In the genomic region with DNA sequence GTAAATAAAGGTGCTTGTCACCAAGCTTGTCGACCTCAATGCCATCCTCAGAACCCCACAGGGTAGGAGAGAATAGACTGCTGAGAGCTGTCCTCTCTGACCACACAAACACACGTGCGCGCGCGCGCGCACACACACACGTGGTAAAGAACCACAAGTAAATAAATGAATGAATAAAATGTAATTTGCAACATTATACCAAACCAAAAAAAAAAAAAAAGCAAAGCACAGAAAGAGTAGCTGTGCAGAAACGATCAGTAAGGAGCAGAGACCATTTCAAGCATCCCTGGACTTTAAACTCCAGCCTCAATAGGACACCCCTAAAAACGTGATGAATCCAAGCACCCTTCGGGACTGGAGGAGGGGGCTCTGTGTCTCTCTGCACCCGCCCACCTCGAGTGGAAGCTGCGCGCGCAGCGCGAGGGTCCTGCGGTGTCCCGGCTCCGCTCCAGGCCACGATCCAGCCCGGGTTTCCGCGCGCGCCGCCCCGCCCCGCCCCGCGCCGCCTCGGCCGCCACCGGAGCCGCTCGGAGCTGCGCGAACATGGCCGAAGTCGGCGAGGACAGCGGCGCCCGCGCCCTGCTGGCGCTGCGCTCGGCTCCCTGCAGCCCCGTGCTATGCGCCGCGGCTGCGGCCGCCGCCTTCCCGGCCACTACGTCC, we compare ENCODE assay signal across 8 mouse cellular contexts. TPM values are rescaled to one million over a fixed set of nuclear protein-coding genes. Genes with fewer than 3 reads are reported as not detected.
A peak's percentile ranks its signal among the peaks of the same experiment; 100 is the strongest.
DNase-seq lines count a peak whose midpoint lies in the region; ATAC-seq and TF ChIP-seq lines count a peak whose summit lies in the region.

TSS of gene Foxk1 (plus strand) at position 517 of the 660 bp plus-strand sequence.

- 0 out of 2 replicates have a peak, but pooled peaks cover 8% of the 10 kb centered on the region for H3K36me3 ChIP-seq in embryonic facial prominence, embryonic 14.5 days (ENCODE audit: control insufficient read depth, insufficient read depth, low read length)
- peaks cover 16% of the 10 kb centered on the region; the same call in 1 of the 2 replicates for H3K36me3 ChIP-seq in limb, embryonic 12.5 days
- no peaks in the 10 kb centered on the region for H3K36me3 ChIP-seq in midbrain, embryonic 14.5 days (ENCODE audit: control insufficient read depth, insufficient read depth, low read length)

- DNase-seq in A20 (ENCODE audit: low read depth, low spot score) = peak; percentile 93
- peak; percentile 95 for DNase-seq in embryonic facial prominence, embryonic 14.5 days (ENCODE audit: low spot score)
- peak; percentile 93 for DNase-seq in heart, adult 8-10 months (ENCODE audit: low spot score)
- peak; percentile 86 to 93 for DNase-seq in kidney, adult 8-10 months
- peak; percentile 98 for DNase-seq in midbrain, embryonic 14.5 days
- peak; percentile 77 for DNase-seq in spleen, adult 12 weeks (ENCODE audit: low spot score)

- TF ChIP-seq POLR2A in bone marrow, adult 2 months (IDR thresholded peaks at IDR 0.05; ENCODE audit: borderline replicate concordance, control insufficient read depth, low read depth, low read length) = peak; percentile 27; the same call in 1 of the 2 replicates

- TF ChIP-seq CTCF in bone marrow, adult 2 months (IDR thresholded peaks at IDR 0.05; ENCODE audit: control insufficient read depth, insufficient read depth, low read length) = no peak

- peaks cover 4% of the 10 kb centered on the region; the same call in 1 of the 2 replicates for H3K4me1 ChIP-seq in bone marrow, adult 2 months (ENCODE audit: control insufficient read depth, insufficient read depth, low read length)
- peaks cover 29% of the 10 kb centered on the region for H3K4me1 ChIP-seq in embryonic facial prominence, embryonic 14.5 days (ENCODE audit: control insufficient read depth, insufficient read depth, low read length)
- peaks cover 42% of the 10 kb centered on the region for H3K4me1 ChIP-seq in limb, embryonic 12.5 days (replicated peaks)
- peaks cover 42% of the 10 kb centered on the region for H3K4me1 ChIP-seq in midbrain, embryonic 14.5 days (ENCODE audit: control insufficient read depth, insufficient read depth, low read length)

- under 1% methylated on average over 60 of the region's 60 CpGs for WGBS in bone marrow, adult 2 months
- WGBS in embryonic facial prominence, embryonic 14.5 days = under 1% methylated on average over 17 of the region's 60 CpGs
- under 1% methylated on average over 52 of the region's 60 CpGs for WGBS in limb, embryonic 12.5 days
- WGBS in midbrain, embryonic 14.5 days = under 1% methylated on average over 60 of the region's 60 CpGs

- no peaks in the 10 kb centered on the region for H3K9me3 ChIP-seq in embryonic facial prominence, embryonic 14.5 days (ENCODE audit: control insufficient read depth, low read length)
- no peaks in the 10 kb centered on the region for H3K9me3 ChIP-seq in limb, embryonic 12.5 days
- no peaks in the 10 kb centered on the region for H3K9me3 ChIP-seq in midbrain, embryonic 14.5 days (ENCODE audit: control insufficient read depth, low read length)

- H3K4me3 ChIP-seq in bone marrow, adult 2 months (replicated peaks; ENCODE audit: control insufficient read depth, low read depth, low read length) = peak within 1 kb of the TSS; percentile 82
- peak within 1 kb of the TSS; percentile 98 for H3K4me3 ChIP-seq in embryonic facial prominence, embryonic 14.5 days (ENCODE audit: low read depth, low read length)
- H3K4me3 ChIP-seq in limb, embryonic 12.5 days (replicated peaks) = peak within 1 kb of the TSS; percentile 96
- H3K4me3 ChIP-seq in midbrain, embryonic 14.5 days (replicated peaks; ENCODE audit: low read depth, low read length) = peak within 1 kb of the TSS; percentile 85

- H3K27me3 ChIP-seq in embryonic facial prominence, embryonic 14.5 days (replicated peaks; ENCODE audit: control insufficient read depth, insufficient read depth, low read length) = no peaks in the 10 kb centered on the region
- H3K27me3 ChIP-seq in limb, embryonic 12.5 days = no peaks in the 10 kb centered on the region
- no peaks in the 10 kb centered on the region for H3K27me3 ChIP-seq in midbrain, embryonic 14.5 days (ENCODE audit: control insufficient read depth, insufficient read depth, low read length)

- H3K4me2 ChIP-seq in embryonic facial prominence, embryonic 14.5 days (ENCODE audit: low read depth, low read length) = peak within 1 kb of the TSS; percentile 79
- H3K4me2 ChIP-seq in limb, embryonic 12.5 days = peak within 1 kb of the TSS; percentile 92
- H3K4me2 ChIP-seq in midbrain, embryonic 14.5 days (ENCODE audit: low read length) = peak within 1 kb of the TSS; percentile 79

- H3K27ac ChIP-seq in bone marrow, adult 2 months (ENCODE audit: control insufficient read depth, insufficient read depth, low read depth, low read length, poor library complexity) = peak within 1 kb of the TSS; percentile 80
- peak within 1 kb of the TSS; percentile 83 for H3K27ac ChIP-seq in embryonic facial prominence, embryonic 14.5 days (replicated peaks; ENCODE audit: low read depth, low read length)
- H3K27ac ChIP-seq in limb, embryonic 12.5 days = peak within 1 kb of the TSS; percentile 88
- H3K27ac ChIP-seq in midbrain, embryonic 14.5 days (replicated peaks; ENCODE audit: low read depth, low read length) = peak within 1 kb of the TSS; percentile 89

- peak within 1 kb of the TSS; percentile 95 for H3K9ac ChIP-seq in embryonic facial prominence, embryonic 14.5 days (ENCODE audit: low read depth, low read length)
- H3K9ac ChIP-seq in limb, embryonic 12.5 days (replicated peaks) = peak within 1 kb of the TSS; percentile 94
- H3K9ac ChIP-seq in midbrain, embryonic 14.5 days (replicated peaks; ENCODE audit: low read length) = peak within 1 kb of the TSS; percentile 94

- peak; percentile 95 for ATAC-seq in embryonic facial prominence, embryonic 14.5 days (ENCODE audit: low read depth)
- ATAC-seq in limb, embryonic 12.5 days (ENCODE audit: insufficient number of reproducible peaks, insufficient read depth, low FRiP score, low TSS enrichment, low read depth) = peak; percentile 82
- ATAC-seq in midbrain, embryonic 14.5 days (ENCODE audit: low FRiP score, low TSS enrichment) = peak; percentile 90

RNA-seq across cellular contexts. Expression of gene Foxk1, which starts in this region (rescaled TPM):
- 5.7 and 9.1 TPM in 2 replicates for polyA plus RNA-seq in bone marrow, adult 2 months (2011; ENCODE audit: insufficient read depth, insufficient read length, low replicate concordance, missing spikeins)
- 5.6 and 7.5 TPM in 2 replicates for polyA plus RNA-seq in embryonic facial prominence, embryonic 14.5 days (2014; fragmentation: Nextera tagmentation; extraction: Ambion mirVana)
- 10 to 100 TPM; 11.8 to 16.0 (median 14.2) TPM for total RNA-seq in heart, adult 8-10 months (2022)
- 6.4 and 7.0 TPM in 2 replicates for polyA plus RNA-seq in limb, embryonic 12.5 days (2016; fragmentation: Nextera tagmentation; extraction: Ambion mirVana)
- polyA plus RNA-seq in midbrain, embryonic 14.5 days (2014; fragmentation: Nextera tagmentation; extraction: Ambion mirVana) = 4.2 and 4.6 TPM in 2 replicates

Comparison
In these comparisons a context has a peak if more than half of its experiments do, and no peak if none do; other contexts are left out.
1. Peak in every context shown above with its lines: DNase-seq, ATAC-seq, H3K4me3 ChIP-seq and H3K27ac ChIP-seq.